Mouse (Mus musculus) lung, postnatal 0 days (tissue): ENCODE results near the gene Gm29735. TPM values are rescaled to one million over a fixed set of nuclear protein-coding genes. Genes with fewer than 3 reads are reported as not detected.
"Not testable (repeated sequence)": the region's sequence is repeated elsewhere in the genome, so short reads cannot be mapped to it uniquely, and the experiment has no call there.

Experiments used
- ATAC-seq: fragments of 200-750 bp; cut with Nextera tagmentation; 2 replicates; pipeline ENCODE4 v1.8.0; 2017; ENCODE audit warnings: moderate library complexity
- DNase-seq: peaks from one replicate; pipeline ENCODE4 v3.0.0-alpha.2; 2016; ENCODE audit warnings: low spot score
- H3K27ac ChIP-seq: fragments of 300-500 bp; sonication (generic); 2 replicates; pipeline ENCODE4 v1.5.1; 2014; ENCODE audit warnings: antibody characterized with exemption, mild to moderate bottlenecking, low read length, mixed read lengths
- H3K27me3 ChIP-seq: fragments of 300-500 bp; sonication (generic); replicated peaks from 2 replicates; pipeline ENCODE4 v1.6.1; 2014; ENCODE audit warnings: low read length, mixed read lengths; ENCODE audit not compliant: insufficient read depth
- H3K36me3 ChIP-seq: fragments of 300-500 bp; sonication (generic); 2 replicates; pipeline ENCODE4 v1.6.1; 2014; ENCODE audit warnings: low read length, mixed read lengths; ENCODE audit not compliant: insufficient read depth
- H3K4me1 ChIP-seq: fragments of 300-500 bp; sonication (generic); 2 replicates; pipeline ENCODE4 v1.6.1; 2014; ENCODE audit warnings: antibody characterized with exemption, low read depth, low read length, mixed read lengths; ENCODE audit not compliant: insufficient read depth
- H3K4me2 ChIP-seq: fragments of 300-500 bp; sonication (generic); replicated peaks from 2 replicates; pipeline ENCODE4 v1.6.1; 2014; ENCODE audit warnings: low read depth, mild to moderate bottlenecking, low read length, moderate library complexity, mixed read lengths
- H3K4me3 ChIP-seq: fragments of 300-500 bp; sonication (generic); 2 replicates; pipeline ENCODE4 v1.5.1; 2014; ENCODE audit warnings: low read depth, low read length
- H3K9ac ChIP-seq: fragments of 300-500 bp; sonication (generic); replicated peaks from 2 replicates; pipeline ENCODE4 v1.6.1; 2014; ENCODE audit warnings: low read depth, mild to moderate bottlenecking
- H3K9me3 ChIP-seq: fragments of 300-500 bp; sonication (generic); 2 replicates; pipeline ENCODE4 v1.6.1; 2016; ENCODE audit warnings: low read length, mixed read lengths
- CTCF ChIP-seq: IDR thresholded peaks from 2 replicates; pipeline ENCODE4 v1.5.1; 2016; ENCODE audit warnings: antibody characterized with exemption, mild to moderate bottlenecking
- EP300 ChIP-seq: IDR thresholded peaks from 2 replicates; pipeline ENCODE4 v1.6.1; 2016; ENCODE audit warnings: antibody characterized with exemption, mild to moderate bottlenecking, control low read depth
- WGBS: fragments of 180-500 bp; shearing (Covaris S2); extraction: QIAGEN DNeasy Blood & Tissue Kit; methylation state at CpG from one replicate; pipeline ENCODE4 v1.1.7; 2014; 5-methylcytosine and 5-hydroxymethylcytosine counted together
- polyA plus RNA-seq: library from polyadenylated mRNA; unstranded; fragments of >200 nt; fragmentation: Nextera tagmentation; extraction: Ambion mirVana; gene quantifications from 2 replicates; pipeline ENCODE4 v1.2.1, GENCODE M21; 2015

The Gm29735 gene
- polyA plus RNA-seq, 1 experiment from 2014 or later, result not detected

GRCm38 (mm10) chr7:142178685-142179084, 21.8 kb upstream of the Gm29735 start:
- no peak overlapping the region for H3K9ac ChIP-seq
- no peak for TF ChIP-seq CTCF
- no peak for TF ChIP-seq EP300
- H3K27me3 ChIP-seq, result no peaks in the 10 kb centered on the region
- H3K4me1 ChIP-seq, result no peaks in the 10 kb centered on the region
- no peak for ATAC-seq
- H3K9me3 ChIP-seq, result no peaks in the 10 kb centered on the region
- WGBS, result 69% methylated on average over 1 of the region's 1 CpGs
- H3K4me3 ChIP-seq, result no peak overlapping the region
- no peak overlapping the region for H3K4me2 ChIP-seq
- DNase-seq, result no peak
- no peaks in the 10 kb centered on the region for H3K36me3 ChIP-seq
- no peak overlapping the region for H3K27ac ChIP-seq

- H3K27ac ChIP-seq, H3K9me3 ChIP-seq, H3K4me2 ChIP-seq, H3K27me3 ChIP-seq, H3K9ac ChIP-seq, H3K36me3 ChIP-seq, H3K4me1 ChIP-seq, H3K4me3 ChIP-seq, DNase-seq, ATAC-seq: not testable (repeated sequence)
Observed at GRCm38 (mm10) chr7:142175905-142176304, 19.0 kb upstream of the Gm29735 start, which contains the start of gene Krtap5-2. Gene Krtap5-2 (minus strand): TSS chr7:142176005.

- DNase-seq (peak; percentile 12), ATAC-seq (no peak)
- no peak for TF ChIP-seq EP300
- peak; percentile 71 for TF ChIP-seq CTCF
- Histone ChIP-seq H3K36me3 (no peaks in the 10 kb centered on the region), H3K27me3 (no peaks in the 10 kb centered on the region), H3K27ac (no peak overlapping the region), H3K4me2 (no peak overlapping the region), H3K4me3 (no peak overlapping the region), H3K9me3 (no peaks in the 10 kb centered on the region), H3K9ac (no peak overlapping the region), H3K4me1 (no peaks in the 10 kb centered on the region)
- WGBS, result 46% methylated on average over 3 of the region's 3 CpGs
Observed at GRCm38 (mm10) chr7:142169836-142170235, 12.9 kb upstream of the Gm29735 start.

- not testable (repeated sequence) for H3K27ac ChIP-seq, H3K27me3 ChIP-seq, H3K9me3 ChIP-seq, H3K4me2 ChIP-seq, H3K9ac ChIP-seq, H3K4me1 ChIP-seq, H3K4me3 ChIP-seq, DNase-seq, ATAC-seq, H3K36me3 ChIP-seq
Observed at GRCm38 (mm10) chr7:142165639-142166038, 8.7 kb upstream of the Gm29735 start, which contains the start of gene Gm4553. Gene Gm4553 (minus strand): TSS chr7:142165739.

DNA sequence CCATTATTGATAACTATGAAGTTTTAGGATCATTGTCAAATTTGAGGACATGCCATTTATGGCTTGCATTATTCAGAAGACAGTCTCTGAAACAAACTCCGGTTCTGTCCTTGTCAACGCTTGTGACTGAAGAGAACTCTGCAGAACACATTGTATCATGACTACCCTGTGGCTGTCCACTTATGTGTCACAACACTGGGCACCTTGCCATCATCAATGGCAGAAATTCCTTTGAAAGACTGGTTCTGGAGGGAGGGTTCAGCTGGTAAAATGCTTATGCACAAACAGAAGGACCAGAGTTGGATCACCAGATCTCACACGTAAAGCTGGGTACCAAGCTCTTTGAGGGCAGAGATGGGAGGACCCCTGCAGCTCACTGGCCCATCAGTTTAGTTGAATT, 2.5 kb upstream of the Gm29735 start:
- no peaks in the 10 kb centered on the region for H3K9me3 ChIP-seq
- no peak overlapping the region for H3K4me3 ChIP-seq
- no peak for DNase-seq
- TF ChIP-seq EP300 (no peak), CTCF (no peak)
- no peaks in the 10 kb centered on the region for H3K27me3 ChIP-seq
- H3K4me2 ChIP-seq, result no peak overlapping the region
- WGBS, result 94% methylated on average over 3 of the region's 3 CpGs
- no peak for ATAC-seq
- H3K36me3 ChIP-seq, result no peaks in the 10 kb centered on the region
- no peaks in the 10 kb centered on the region for H3K4me1 ChIP-seq
- no peak overlapping the region for H3K27ac ChIP-seq
- H3K9ac ChIP-seq, result no peak overlapping the region

DNA sequence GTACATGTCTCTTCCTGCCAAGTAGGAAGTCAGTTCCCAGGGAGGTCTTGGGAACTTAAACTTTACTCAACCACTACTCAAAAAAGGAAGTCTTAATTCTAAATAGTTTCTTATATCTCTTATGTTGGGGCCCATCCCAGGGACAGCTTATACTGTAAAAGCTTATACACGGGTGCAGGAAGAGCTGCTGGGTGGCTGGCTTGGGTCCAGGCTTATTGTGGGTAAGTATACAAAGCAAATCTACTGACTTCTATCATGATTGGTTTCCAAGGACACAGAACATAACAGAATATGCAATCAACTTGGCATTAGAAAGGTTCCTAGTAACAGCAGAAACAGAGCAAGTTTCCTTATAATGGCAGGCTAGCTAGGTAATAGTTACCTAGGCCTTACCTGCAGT, 1.6 kb downstream of the Gm29735 start:
- ATAC-seq, result no peak
- Histone ChIP-seq H3K4me1 (no peaks in the 10 kb centered on the region), H3K4me2 (no peak overlapping the region), H3K36me3 (no peaks in the 10 kb centered on the region), H3K9me3 (no peaks in the 10 kb centered on the region), H3K9ac (no peak overlapping the region), H3K27me3 (no peaks in the 10 kb centered on the region), H3K4me3 (no peak overlapping the region), H3K27ac (no peak overlapping the region)
- 28% methylated on average over 1 of the region's 1 CpGs for WGBS
- DNase-seq, result no peak
- TF ChIP-seq CTCF (no peak), EP300 (no peak)

DNA sequence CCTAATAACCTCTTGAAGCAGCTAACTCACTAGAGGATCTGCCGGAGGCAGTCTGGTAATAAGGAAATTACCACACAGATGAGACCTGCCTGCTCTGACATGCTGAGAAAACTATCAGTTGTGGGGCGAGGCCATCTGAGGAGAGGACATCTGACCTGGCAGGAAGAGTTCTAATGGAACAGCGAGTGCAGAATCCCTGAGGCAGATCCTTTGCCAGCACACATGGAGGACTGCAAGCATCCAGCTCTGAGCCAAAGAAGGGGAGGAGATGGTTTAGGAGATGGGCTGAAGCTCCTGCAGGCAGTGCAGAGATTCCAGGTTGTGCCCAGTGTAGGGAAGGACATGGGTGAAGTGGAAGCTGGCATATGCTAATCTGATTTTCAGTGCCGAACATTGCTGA, 4.7 kb downstream of the Gm29735 start:
- ATAC-seq (no peak), DNase-seq (no peak)
- Histone ChIP-seq H3K4me2 (no peak overlapping the region), H3K27me3 (no peaks in the 10 kb centered on the region), H3K9me3 (no peaks in the 10 kb centered on the region), H3K27ac (no peak overlapping the region), H3K4me3 (no peak overlapping the region), H3K36me3 (no peaks in the 10 kb centered on the region), H3K9ac (no peak overlapping the region), H3K4me1 (no peaks in the 10 kb centered on the region)
- 80% methylated on average over 4 of the region's 4 CpGs for WGBS
- TF ChIP-seq EP300, result no peak
- no peak for TF ChIP-seq CTCF
